Mouse (Mus musculus): Measurements from ENCODE around the gene E2f8. TPM values are rescaled to one million over a fixed set of nuclear protein-coding genes. Genes with fewer than 3 reads are reported as not detected.
A peak's percentile ranks its signal among the peaks of the same experiment; 100 is the strongest.

The E2f8 gene
- polyA plus RNA-seq (2017; shearing (Covaris generic)), result 1 to 10 TPM; 3.2 to 7.5 TPM

DNA sequence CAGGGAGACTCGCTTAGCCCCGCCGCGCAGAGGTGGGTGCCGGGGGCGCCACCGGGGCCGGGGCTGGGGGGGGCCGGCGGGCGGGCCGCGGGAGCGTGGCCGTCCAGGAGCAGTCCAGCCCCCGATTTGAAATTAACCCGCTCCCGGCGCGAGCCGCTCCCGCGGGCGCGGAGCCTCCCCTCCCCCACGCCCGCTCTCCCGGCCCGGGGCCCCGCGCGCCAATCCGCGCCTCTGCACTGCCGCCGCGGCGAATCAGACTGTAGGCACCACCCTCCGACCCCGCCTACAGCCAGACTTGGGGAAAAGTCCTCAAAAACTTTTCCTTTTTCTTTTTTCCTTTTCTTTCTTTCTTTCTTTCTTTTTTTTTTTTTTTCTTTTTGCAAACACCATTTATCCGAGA is at the start of gene E2f8:
TSS of gene E2f8 (minus strand) at position 111 of the 400 bp plus-strand sequence.
- peak; percentile 13 for ATAC-seq

GRCm38 (mm10) chr7:48930399-48930798 is 49.0 kb upstream of the E2f8 start:
- no peak for ATAC-seq

DNA sequence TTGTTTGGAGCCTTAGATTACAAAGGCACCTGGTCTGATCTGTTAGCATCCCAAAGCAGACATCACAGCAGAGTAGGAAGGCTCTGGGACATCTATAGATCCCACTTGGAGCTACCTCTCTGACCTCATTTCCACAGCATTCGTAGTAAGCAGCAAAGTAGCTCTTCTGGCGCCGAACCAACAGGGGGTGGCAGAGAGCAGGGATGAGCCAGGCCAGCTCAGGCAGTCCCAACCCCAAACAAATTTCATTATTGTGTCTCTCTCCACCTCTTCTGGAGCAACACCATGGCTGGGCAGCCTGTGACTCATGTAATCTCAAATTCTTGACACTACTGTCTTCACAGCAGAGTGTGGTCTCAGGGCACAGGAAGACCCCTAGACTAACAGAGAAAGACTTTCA is 47.0 kb upstream of the E2f8 start:
- ATAC-seq, result peak; percentile 65

DNA sequence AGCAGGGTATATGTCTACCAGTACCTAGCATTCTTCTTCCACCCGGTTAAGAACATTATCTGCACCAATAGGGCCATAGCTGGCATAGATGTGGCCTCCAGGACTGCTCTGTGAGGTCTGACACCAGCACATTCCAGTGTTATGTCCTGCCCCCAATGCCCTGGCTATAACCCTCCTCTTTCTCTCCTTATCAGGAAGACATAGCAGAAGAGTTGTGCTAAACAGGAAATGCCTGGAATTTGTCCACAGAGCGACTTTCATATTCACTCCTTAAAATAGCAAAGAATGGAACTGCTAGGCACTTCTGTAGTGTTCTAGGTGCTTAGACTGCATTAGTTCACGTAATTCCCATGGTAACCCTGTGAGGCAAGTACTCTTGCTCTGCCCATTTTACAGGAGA is 43.8 kb upstream of the E2f8 start:
- ATAC-seq, result no peak

DNA sequence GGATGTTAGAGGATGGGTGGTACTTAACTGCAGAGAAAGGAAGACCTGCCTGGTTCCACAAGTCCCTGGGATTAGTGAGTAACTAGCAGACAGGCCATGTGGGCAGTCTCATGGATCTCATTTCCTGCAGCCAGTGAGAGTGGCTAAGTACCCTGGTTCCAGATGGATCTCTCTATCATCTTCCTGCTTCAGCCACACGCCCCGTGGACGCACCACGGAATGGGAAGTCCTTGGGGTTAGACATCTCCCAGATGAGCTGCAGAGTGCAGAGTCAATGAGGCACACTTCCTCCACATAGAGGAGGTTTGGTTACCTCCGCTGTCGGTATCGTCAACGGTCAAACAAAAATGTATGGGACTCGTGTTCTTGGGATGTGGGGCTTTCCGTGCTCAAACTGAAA is 42.2 kb upstream of the E2f8 start:
- no peak for ATAC-seq

- ATAC-seq, result no peak
Observed at GRCm38 (mm10) chr7:48918389-48918788, 37.0 kb upstream of the E2f8 start.

- ATAC-seq, result no peak
Observed at GRCm38 (mm10) chr7:48917988-48918387, 36.6 kb upstream of the E2f8 start.

DNA sequence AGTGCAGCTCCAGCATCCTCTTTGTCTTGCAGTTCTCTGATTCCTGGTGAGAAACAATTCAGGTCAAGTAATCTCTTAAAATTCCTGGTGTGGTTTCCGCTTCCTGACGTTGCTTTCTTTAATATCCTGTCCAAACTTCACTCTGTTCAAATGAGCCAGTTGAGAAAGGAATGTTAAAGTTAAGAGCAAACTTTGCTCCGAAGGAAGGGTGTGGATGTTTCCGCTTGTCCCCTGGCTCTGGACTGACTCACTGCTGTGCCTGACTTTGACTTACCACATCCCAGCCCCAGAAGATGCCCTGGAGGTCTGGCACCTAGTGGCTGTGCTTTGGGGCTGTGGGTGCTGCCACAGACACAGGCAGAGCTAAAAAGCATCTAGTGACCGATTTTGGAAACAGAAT is 36.1 kb upstream of the E2f8 start:
- ATAC-seq, result no peak

GRCm38 (mm10) chr7:48914630-48915506 is 33.5 kb upstream of the E2f8 start:
- ATAC-seq, result no peak

DNA sequence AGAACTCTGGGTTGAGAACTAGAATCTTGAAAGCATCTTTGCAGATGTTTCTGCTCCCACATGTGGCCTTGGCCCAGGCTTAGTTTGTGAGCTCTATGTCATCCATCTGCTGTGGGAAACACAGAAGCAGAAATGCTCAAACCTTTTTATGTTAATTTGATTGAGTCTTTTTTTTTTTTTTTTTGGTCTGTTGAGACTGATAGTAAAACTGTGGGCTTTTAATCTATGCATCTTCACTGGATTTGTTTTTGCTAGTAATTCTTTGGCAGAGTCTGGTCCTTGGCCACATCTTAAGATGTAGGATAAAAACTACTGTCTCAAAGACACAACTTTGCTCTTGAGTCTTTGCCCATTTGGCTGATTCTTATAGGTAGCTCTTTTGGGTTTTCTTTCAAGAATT is 29.8 kb upstream of the E2f8 start:
- ATAC-seq, result no peak

DNA sequence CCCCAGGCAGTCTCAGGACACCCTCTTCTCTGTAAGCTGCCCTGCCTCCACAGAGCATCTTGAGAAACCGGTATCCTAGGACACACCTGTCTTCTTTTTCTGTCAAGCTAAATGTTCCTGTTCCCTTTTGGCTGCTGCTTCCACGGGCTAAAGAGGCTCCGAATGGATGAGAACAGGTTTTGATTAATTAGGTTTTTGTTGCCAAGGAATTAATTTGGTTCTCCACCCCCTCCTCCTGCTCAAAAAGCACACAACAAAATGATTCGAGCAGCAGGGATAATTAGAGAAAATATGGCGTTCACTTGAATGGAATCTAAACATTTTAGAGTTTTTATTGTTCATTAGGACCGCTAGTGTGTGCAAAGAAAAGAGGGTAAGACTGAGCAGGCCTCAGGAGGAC is 28.9 kb upstream of the E2f8 start:
- ATAC-seq, result no peak

GRCm38 (mm10) chr7:48909342-48909671 is 27.9 kb upstream of the E2f8 start:
- no peak for ATAC-seq

DNA sequence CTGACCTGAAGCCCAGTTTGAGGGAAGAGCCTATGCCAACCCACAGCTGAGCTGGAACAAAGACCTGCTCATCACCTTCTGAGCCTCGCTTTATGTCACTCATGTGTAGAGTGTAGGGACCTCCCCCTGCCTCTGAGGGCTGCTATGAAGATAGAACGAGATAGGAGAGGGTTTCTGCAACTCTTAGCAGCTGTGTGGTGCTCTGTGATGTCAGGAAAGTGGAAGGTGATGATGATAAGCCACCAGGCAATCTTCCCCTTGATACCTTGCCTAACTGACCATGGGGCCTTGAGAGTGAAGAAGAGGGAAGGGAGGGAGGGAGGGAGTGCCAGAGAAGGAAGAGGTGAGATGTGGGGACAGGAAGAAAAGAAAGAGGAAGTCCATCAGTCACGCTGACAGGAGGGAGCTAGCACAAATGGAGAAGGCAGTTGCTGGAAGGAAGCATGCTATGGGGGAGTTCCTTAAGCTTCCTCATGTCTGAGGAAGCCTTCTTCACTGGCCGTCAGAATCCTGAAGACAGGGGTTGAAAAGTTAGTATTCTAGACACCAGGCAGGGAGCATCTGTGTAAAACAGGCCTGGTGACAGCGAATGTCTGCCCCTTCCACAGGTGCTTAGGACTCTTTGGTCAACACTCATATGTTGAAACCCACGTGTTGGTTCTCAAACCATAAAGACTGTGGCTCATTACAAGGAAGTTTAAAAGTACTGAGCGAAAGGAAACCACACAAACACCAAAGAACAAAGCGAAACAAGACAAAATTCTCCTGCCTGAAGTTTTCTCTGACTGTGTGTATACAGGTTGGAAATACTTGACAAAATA is 27.3 kb upstream of the E2f8 start, which contains the start of gene Nav2:
TSS of gene Nav2 (plus strand) at position 196 of the 821 bp plus-strand sequence.
- ATAC-seq, result peak; percentile 86

DNA sequence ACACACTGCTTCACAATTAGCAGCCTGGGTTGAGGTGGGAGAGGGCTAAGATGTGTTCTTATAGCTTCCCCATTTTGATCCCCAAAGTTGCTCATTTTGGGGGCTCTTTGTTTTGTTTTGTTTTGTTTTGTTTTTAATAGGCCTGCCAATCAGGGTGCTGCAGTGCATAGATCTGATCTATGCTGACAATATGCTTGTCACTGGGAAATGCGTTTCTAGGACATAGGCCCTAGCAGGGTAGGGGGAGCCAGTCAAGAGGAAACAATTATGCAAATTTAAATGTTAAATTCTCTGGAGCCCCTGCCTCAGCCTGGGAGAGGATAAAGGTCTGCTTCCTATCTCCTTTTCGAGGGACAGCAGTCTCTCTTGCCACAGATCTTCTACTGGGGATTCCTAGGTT is 21.1 kb upstream of the E2f8 start:
- no peak for ATAC-seq

GRCm38 (mm10) chr7:48900408-48901167 is 19.2 kb upstream of the E2f8 start:
- ATAC-seq, result peak; percentile 64

DNA sequence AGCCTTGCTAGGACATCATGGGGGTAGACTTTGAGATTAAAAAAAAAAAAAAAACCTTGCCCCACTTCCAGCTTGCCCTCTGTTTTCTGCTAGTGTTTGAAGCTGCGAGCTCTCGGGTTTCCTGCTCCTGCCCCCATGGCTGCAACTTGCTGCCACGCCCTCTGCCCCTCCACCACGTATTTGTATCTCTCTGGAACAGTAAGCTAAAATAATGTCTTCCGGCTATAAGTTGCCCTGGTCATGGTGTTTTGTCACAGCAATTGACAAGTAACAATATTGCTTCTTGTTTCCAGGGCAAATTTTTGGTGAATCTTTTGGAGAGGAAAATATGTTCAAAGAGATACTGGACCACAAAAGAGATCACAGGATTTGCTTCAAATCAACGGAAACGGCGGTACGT is 17.0 kb upstream of the E2f8 start:
- ATAC-seq, result peak; percentile 37

- no peak for ATAC-seq
Observed at GRCm38 (mm10) chr7:48897539-48898163, 16.3 kb upstream of the E2f8 start.

- no peak for ATAC-seq
Observed at GRCm38 (mm10) chr7:48896051-48896450, 14.7 kb upstream of the E2f8 start.

GRCm38 (mm10) chr7:48895475-48895874 is 14.1 kb upstream of the E2f8 start:
- no peak for ATAC-seq

DNA sequence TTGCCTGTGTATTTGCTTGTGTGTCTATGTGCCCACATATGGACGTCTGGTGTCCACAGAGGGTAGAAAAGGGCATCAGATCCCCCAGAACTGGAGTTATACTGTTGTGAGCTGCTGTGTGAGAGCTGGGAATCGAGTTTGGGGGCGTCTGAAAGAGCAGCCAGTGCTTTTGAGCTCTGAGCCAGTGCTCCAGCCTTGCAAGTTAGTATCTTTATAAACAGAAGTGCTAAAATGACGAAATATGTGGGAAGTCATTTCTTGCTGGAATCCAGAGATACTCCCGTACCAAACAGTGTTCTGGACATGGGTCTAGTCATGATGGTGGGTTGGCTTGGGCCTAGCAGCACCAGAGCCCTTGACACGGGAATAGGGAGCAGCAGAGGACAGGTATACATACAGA is 13.4 kb upstream of the E2f8 start:
- no peak for ATAC-seq

- peak; percentile 51 for ATAC-seq
Observed at GRCm38 (mm10) chr7:48894152-48894551, 12.8 kb upstream of the E2f8 start.

- no peak for ATAC-seq
Observed at GRCm38 (mm10) chr7:48893093-48893492, 11.7 kb upstream of the E2f8 start.

DNA sequence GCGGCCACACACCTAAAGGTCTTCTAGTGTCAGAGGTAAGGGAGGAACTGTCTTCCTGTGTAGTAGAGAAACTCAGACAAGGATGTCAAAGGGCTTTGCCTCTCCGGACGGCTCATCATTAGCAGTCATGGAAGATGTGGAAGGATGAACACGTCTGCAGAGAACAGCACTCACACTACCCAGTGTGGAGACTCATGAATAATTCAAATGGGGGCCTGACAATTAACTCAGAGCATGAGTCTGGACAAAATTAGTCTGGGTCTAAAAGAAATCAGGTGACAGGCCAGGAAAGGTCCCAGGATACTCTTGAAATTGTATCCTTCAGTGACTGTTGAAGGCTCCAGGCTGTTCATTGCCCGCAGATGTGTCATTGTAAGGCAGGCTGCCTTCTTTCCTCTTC is 9.6 kb upstream of the E2f8 start:
- ATAC-seq, result no peak
